Mouse (Mus musculus) heart, embryonic 11.5 days (tissue): ENCODE results near the gene Ss18l2. TPM values are rescaled to one million over a fixed set of nuclear protein-coding genes. Genes with fewer than 3 reads are reported as not detected.

Experiments
- ATAC-seq: fragments of 200-750 bp; cut with Nextera tagmentation; replicated peaks from 2 replicates; pipeline ENCODE4 v1.8.0; 2017; ENCODE audit warnings: moderate library complexity; ENCODE audit not compliant: insufficient number of reproducible peaks, low FRiP score, low TSS enrichment
- H3K27ac ChIP-seq: fragments of 300-500 bp; sonication (generic); 2 replicates; pipeline ENCODE4 v1.5.1; 2014; ENCODE audit warnings: mild to moderate bottlenecking, low read depth, low read length
- H3K27me3 ChIP-seq: fragments of 300-500 bp; sonication (generic); 2 replicates; pipeline ENCODE4 v1.6.1; 2014; ENCODE audit warnings: mild to moderate bottlenecking, low read length, mixed read lengths; ENCODE audit not compliant: control insufficient read depth, insufficient read depth
- H3K36me3 ChIP-seq: fragments of 300-500 bp; sonication (generic); 2 replicates; pipeline ENCODE4 v1.6.1; 2014; ENCODE audit warnings: mild to moderate bottlenecking, low read length, moderate library complexity, mixed read lengths; ENCODE audit not compliant: control insufficient read depth, insufficient read depth
- H3K4me1 ChIP-seq: fragments of 300-500 bp; sonication (generic); 2 replicates; pipeline ENCODE4 v1.6.1; 2014; ENCODE audit warnings: low read length; ENCODE audit not compliant: control insufficient read depth, insufficient read depth
- H3K4me2 ChIP-seq: fragments of 300-500 bp; sonication (generic); 2 replicates; pipeline ENCODE4 v1.6.1; 2014; ENCODE audit warnings: mild to moderate bottlenecking, moderate library complexity
- H3K4me3 ChIP-seq: fragments of 300-500 bp; sonication (generic); 2 replicates; pipeline ENCODE4 v1.5.1; 2014; ENCODE audit warnings: low read depth, low read length
- H3K9ac ChIP-seq: fragments of 300-500 bp; sonication (generic); 2 replicates; pipeline ENCODE4 v1.6.1; 2014; ENCODE audit warnings: mild to moderate bottlenecking, low read depth, low read length, moderate library complexity
- H3K9me3 ChIP-seq: fragments of 300-500 bp; sonication (generic); replicated peaks from 2 replicates; pipeline ENCODE4 v1.6.1; 2016; ENCODE audit warnings: low read length; ENCODE audit not compliant: control insufficient read depth
- WGBS: fragments of 180-500 bp; shearing (Covaris S2); extraction: QIAGEN DNeasy Blood & Tissue Kit; methylation state at CpG from one replicate; pipeline ENCODE4 v1.1.7; 2014; ENCODE audit not compliant: insufficient replicate concordance; 5-methylcytosine and 5-hydroxymethylcytosine counted together
- polyA plus RNA-seq: library from polyadenylated mRNA; unstranded; fragments of >200 nt; fragmentation: Nextera tagmentation; extraction: Ambion mirVana; gene quantifications from 2 replicates; pipeline ENCODE4 v1.2.1, GENCODE M21; 2014

Ss18l2 gene
- polyA plus RNA-seq, 1 experiment from 2014 or later: 153 TPM

DNA sequence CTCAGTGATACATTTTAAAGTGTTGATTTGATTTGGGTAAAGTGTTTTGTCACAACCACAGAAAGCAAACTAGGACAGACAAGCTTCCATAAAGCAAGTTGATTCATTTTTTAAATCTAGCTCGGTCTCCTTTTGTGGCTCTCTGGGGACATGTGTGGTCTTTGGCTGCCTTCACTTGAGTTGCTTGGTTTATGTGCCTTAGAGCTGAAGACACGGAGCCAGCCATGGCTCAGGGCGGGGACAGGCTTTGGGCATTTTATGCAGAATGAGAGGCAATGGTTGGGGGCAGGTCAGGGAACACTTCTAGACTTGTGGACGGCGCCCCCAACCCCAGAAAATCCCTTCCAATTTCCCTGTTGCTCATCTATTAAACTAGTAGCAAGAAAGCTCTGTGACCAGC, 36.4 kb upstream of the Ss18l2 start:
- Histone ChIP-seq H3K36me3 (no peaks in the 10 kb centered on the region), H3K9me3 (no peaks in the 10 kb centered on the region), H3K4me2 (no peak overlapping the region), H3K27me3 (peaks cover 14% of the 10 kb centered on the region), H3K27ac (no peak overlapping the region), H3K4me1 (peaks cover 26% of the 10 kb centered on the region), H3K9ac (no peak overlapping the region), H3K4me3 (no peak overlapping the region)
- WGBS: 86% methylated on average over 5 of the region's 5 CpGs
- ATAC-seq: no peak

DNA sequence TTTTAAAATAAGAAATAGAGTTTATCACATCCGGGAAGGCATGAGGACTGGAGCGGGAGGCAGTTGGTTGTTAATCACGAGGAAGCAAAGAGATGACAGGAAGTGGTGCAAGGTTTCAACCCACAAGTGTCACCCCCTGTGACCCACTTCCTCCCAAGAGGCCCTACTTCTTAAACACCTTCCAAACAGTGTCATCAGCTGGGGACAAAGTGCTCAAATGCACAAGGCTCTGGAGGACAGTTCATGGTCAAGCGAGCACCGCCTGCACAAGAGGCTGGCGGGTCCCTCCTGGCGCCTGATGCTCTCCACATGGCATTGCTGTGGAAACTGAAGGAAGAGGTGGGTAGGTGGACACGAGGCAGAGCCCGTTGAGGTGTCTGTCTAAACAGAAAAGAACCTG, 35.1 kb upstream of the Ss18l2 start:
- WGBS: 78% methylated on average over 9 of the region's 9 CpGs
- no peak for ATAC-seq
- peaks cover 6% of the 10 kb centered on the region for H3K27me3 ChIP-seq

DNA sequence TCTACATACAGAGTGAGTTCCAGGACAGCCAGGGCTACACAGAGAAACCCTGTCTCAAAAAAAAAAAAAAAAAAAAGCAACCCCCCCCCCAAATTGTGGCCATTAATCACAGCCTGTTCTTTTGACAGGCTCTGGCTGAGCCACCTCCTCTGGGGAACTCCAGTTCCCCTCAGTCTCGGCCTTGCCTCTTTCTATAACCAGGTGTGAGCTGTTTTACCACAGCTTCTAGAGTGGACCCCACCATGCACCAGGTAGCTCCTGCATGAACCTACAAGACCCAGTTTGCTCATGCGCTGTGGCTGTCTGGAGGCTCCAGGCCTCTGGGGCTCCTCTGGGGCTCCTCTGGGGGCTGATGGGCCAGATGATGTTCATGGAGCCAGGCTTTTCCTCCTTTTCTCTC, 34.6 kb upstream of the Ss18l2 start:
- no peak overlapping the region for H3K27ac ChIP-seq
- H3K4me3 ChIP-seq: no peak overlapping the region
- no peak overlapping the region for H3K4me2 ChIP-seq
- H3K9ac ChIP-seq: no peak overlapping the region
- peaks cover 2% of the 10 kb centered on the region; the same call in 1 of the 2 replicates for H3K27me3 ChIP-seq
- H3K9me3 ChIP-seq: no peaks in the 10 kb centered on the region
- H3K4me1 ChIP-seq: peaks cover 16% of the 10 kb centered on the region
- no peak for ATAC-seq
- no peaks in the 10 kb centered on the region for H3K36me3 ChIP-seq
- 82% methylated on average over 2 of the region's 2 CpGs for WGBS

More for the DNA sequence above, 35.1 kb upstream of the Ss18l2 start:
- Histone ChIP-seq H3K4me1 (peaks cover 20% of the 10 kb centered on the region), H3K4me2 (no peak overlapping the region), H3K9ac (no peak overlapping the region), H3K36me3 (no peaks in the 10 kb centered on the region), H3K4me3 (no peak overlapping the region), H3K9me3 (no peaks in the 10 kb centered on the region), H3K27ac (no peak overlapping the region)

DNA sequence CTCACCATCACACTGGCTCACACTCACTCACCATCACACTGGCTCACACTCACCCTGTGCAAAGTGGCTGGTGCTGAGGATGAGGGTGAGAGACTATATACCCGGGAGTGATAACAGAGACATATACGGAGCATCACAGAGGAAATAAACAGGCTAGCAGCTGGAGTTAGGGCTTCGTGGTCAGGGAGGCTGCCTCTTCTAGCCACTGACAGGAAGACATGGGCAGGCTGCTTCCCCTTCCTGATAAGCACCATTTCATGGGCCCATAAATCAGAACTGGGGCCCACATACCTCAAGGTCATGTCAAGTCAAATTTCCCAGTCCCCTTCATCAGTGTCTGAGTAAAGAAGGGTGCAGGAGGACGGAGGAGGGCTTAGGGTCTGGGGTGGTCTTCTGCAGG, 33.1 kb upstream of the Ss18l2 start:
- H3K27ac ChIP-seq: no peak overlapping the region
- no peak for ATAC-seq
- no peaks in the 10 kb centered on the region for H3K36me3 ChIP-seq
- 0 out of 2 replicates have a peak, but pooled peaks cover 2% of the 10 kb centered on the region for H3K27me3 ChIP-seq
- H3K9ac ChIP-seq: no peak overlapping the region
- H3K4me1 ChIP-seq: peaks cover 10% of the 10 kb centered on the region
- H3K4me2 ChIP-seq: no peak overlapping the region
- H3K9me3 ChIP-seq: no peaks in the 10 kb centered on the region
- H3K4me3 ChIP-seq: no peak overlapping the region
- WGBS: 52% methylated on average over 4 of the region's 4 CpGs

DNA sequence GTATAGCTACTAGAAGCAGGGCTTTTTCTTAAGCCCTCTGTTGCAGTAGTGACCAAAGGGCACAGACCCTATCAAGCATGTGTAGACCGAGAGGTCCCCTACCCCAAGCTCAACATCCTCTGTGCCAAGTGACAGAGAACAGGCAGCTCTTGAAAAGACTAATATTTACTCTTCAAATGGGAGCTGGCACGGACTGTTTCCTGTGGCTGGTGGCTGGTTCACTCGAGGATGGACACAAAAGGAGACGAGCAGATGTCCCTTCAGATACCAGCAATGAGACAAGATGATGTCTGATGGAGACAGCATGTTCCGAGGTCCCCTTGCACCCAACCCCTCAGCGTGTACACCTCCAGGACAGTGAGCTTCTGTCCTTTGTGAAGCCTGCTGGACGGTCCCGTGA, 32.7 kb upstream of the Ss18l2 start:
- H3K27ac ChIP-seq: no peak overlapping the region
- H3K4me2 ChIP-seq: no peak overlapping the region
- H3K36me3 ChIP-seq: no peaks in the 10 kb centered on the region
- 60% methylated on average over 8 of the region's 8 CpGs for WGBS
- H3K4me1 ChIP-seq: peaks cover 6% of the 10 kb centered on the region
- no peak for ATAC-seq
- H3K27me3 ChIP-seq: 0 out of 2 replicates have a peak, but pooled peaks cover 2% of the 10 kb centered on the region
- no peaks in the 10 kb centered on the region for H3K9me3 ChIP-seq
- no peak overlapping the region for H3K4me3 ChIP-seq
- H3K9ac ChIP-seq: no peak overlapping the region

DNA sequence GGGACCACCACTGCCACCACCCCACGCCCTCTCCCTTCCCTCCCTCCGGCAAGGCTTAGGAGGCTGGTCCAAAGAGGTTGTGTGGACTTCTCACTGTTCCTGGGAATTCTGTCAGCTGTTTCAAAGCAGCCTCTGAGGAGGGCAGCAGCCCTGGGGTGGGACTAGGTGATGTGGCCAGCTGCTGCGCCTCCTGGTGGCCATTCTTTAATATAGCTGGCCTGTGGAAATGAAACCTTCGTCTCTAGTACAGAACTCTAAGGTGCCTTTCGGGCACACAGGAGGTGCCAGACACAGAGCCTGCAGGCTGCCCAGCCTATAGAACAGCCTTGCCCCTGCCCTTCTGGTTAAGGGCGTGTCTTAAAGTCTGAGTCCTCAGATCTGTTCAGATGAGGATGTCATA, 30.6 kb upstream of the Ss18l2 start:
- Histone ChIP-seq H3K9me3 (no peaks in the 10 kb centered on the region), H3K36me3 (no peaks in the 10 kb centered on the region), H3K27ac (no peak overlapping the region), H3K27me3 (0 out of 2 replicates have a peak, but pooled peaks cover 2% of the 10 kb centered on the region), H3K9ac (0 out of 2 replicates have a peak overlapping the region, but pooled peaks have one; percentile 16), H3K4me1 (no peaks in the 10 kb centered on the region; the same call in 1 of the 2 replicates), H3K4me3 (no peak overlapping the region), H3K4me2 (no peak overlapping the region)
- WGBS: 23% methylated on average over 6 of the region's 6 CpGs
- ATAC-seq: no peak

DNA sequence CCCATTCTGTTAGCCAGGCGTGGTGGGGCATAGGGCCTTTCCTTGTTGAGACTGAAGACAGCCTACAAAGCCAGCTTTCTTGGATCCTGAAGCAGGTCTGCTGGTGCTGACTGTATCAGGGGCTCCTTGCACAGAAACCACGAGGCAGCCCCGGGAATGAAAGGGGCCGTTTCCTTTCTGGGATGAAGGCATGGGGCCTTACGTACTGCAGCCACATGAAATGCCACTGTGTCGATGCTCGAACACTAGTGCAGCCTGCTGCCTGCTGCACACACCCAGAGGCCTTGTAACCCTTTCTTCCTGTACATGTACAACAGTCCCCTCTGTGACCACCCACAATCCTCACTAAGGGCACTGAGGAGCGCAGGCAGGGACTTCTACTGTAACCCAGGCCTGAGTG, 28.9 kb upstream of the Ss18l2 start:
- WGBS: 70% methylated on average over 8 of the region's 8 CpGs
- no peak overlapping the region for H3K27ac ChIP-seq
- no peak overlapping the region for H3K4me2 ChIP-seq
- 0 out of 2 replicates have a peak, but pooled peaks cover 2% of the 10 kb centered on the region for H3K27me3 ChIP-seq
- no peaks in the 10 kb centered on the region; the same call in 1 of the 2 replicates for H3K4me1 ChIP-seq
- no peaks in the 10 kb centered on the region for H3K9me3 ChIP-seq
- ATAC-seq: no peak
- no peak overlapping the region for H3K9ac ChIP-seq
- no peak overlapping the region for H3K4me3 ChIP-seq
- H3K36me3 ChIP-seq: no peaks in the 10 kb centered on the region

DNA sequence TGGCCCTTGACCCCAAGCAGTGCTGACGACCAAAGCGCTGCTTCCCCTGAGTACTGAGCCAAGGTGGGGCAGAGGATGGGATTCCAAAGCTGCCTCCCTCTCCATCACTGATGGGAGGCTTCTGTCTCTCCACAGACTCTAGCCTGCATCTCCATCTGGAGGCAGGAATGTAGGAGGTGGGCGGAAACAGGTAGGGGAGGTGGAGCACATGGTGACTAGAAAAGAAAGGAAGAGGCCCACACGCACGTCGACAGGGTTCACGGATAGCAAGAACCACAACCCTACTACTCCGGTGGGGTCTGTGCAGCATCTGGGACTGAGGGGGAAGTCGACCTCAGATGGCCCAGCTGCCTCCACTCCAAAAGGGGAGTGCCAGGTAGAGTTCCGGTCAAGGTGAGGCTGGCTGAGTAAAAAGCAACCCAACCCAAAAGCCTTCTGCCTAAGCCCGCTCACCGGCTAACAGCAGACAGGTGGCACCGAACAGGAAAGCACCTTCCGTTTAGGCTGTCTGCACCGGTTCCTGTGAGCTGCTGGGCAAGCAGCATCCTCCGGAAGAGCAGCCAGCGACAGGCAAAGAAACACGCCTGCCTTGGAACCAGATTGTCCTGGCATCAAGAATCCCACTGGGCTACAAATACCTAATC, 28.0 kb upstream of the Ss18l2 start:
- Histone ChIP-seq H3K9me3 (no peaks in the 10 kb centered on the region), H3K4me3 (no peak overlapping the region), H3K36me3 (no peaks in the 10 kb centered on the region), H3K4me2 (no peak overlapping the region), H3K4me1 (no peaks in the 10 kb centered on the region; the same call in 1 of the 2 replicates), H3K27ac (no peak overlapping the region), H3K9ac (no peak overlapping the region), H3K27me3 (0 out of 2 replicates have a peak, but pooled peaks cover 2% of the 10 kb centered on the region)
- ATAC-seq: no peak
- 76% methylated on average over 18 of the region's 18 CpGs for WGBS

DNA sequence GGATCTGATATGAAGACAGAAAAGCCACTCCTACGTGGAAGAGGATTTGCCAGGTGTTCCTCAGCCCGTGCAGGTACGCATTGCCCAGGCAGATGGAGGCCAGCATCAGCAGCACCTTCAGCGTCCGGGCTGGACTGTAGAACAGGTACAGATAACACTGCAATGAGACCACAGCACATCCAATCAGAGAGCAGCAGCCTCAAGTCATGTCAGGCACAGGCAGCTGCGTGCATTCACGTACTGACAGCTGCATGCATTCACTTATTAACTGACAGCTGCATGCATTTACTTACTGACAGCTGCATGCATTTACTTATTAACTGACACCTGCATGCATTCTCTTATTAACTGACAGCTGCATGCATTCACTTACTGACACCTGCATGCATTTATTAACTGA, 25.4 kb upstream of the Ss18l2 start:
- Histone ChIP-seq H3K4me1 (no peaks in the 10 kb centered on the region; the same call in 1 of the 2 replicates), H3K27ac (no peak overlapping the region), H3K9ac (no peak overlapping the region), H3K36me3 (peaks cover 7% of the 10 kb centered on the region; the same call in 1 of the 2 replicates), H3K4me2 (no peak overlapping the region), H3K9me3 (no peaks in the 10 kb centered on the region), H3K4me3 (no peak overlapping the region), H3K27me3 (no peaks in the 10 kb centered on the region)
- ATAC-seq: no peak
- WGBS: 72% methylated on average over 7 of the region's 7 CpGs
